Mouse (Mus musculus) mesoderm, embryonic 11.5 days (tissue): ENCODE results near the gene Inpp4a.
A peak's percentile ranks its signal among the peaks of the same experiment; 100 is the strongest.

ENCODE experiments used
- DNase-seq: peaks from one replicate; pipeline ENCODE4 v3.0.0-alpha.2; 2012; ENCODE audit warnings: low read depth, low spot score

The Inpp4a gene

GRCm38 (mm10) chr1:37323208-37323607, 23.5 kb downstream of the Inpp4a start:
- no peak for DNase-seq

DNA sequence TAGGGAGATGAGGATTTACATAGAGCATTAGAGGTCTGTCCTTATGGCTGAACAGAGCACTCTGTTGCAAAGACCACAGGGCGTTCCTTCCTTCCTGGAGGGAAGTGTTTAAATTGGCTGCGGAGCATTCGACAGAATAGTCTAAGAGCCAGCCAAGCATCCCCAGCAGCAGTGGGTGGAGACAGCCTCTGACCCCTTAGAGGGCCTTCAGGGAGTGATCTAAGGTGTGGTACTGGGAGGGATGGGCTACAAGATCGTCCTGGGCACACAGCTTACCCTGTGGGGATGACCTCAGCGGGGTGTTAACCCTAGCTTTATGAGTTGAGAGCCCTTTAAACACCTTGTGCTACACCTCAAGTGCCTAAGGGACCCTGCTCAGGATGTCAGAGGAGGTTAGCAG, 24.9 kb downstream of the Inpp4a start:
- no peak for DNase-seq

DNA sequence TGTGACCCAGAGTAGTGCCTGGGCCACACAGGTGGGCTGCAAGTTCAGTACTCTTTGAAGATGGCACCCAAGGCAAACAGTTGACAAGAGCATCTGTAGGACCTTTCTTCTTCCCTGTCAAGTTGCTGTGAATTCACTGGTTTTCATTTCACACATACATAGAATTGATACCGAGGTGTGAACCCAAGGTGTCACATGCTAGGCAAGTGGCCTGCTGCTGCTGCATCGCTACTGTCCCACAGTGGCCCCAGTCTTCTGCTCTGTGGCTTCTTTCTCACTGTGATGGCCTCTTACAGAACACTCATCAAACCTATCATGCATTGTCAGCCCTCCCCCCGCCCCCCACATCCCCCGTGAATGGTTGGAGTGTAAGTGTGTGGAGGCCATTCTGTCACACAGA, 27.6 kb downstream of the Inpp4a start:
- no peak for DNase-seq

GRCm38 (mm10) chr1:37329132-37329531, 29.5 kb downstream of the Inpp4a start:
- DNase-seq, result no peak

DNA sequence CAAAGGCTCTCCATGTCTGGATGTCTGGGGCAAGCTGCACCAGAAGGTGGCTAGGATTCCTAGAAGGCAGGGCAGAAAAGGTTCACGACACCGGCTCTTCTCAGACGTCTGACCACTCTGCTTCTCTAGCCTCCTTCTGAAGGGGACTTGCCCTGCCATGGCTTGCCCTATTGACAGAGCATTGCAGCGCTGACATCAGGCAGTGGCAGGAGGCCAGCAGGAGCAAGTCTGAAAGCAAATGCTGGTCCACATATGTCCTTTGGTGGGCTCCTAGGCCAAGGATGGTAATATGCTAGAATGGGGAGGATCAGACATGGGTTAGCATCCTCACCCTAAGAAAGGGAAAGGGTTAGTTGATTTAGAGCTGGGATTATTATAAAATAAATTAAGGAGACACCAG, 30.2 kb downstream of the Inpp4a start:
- no peak for DNase-seq

DNA sequence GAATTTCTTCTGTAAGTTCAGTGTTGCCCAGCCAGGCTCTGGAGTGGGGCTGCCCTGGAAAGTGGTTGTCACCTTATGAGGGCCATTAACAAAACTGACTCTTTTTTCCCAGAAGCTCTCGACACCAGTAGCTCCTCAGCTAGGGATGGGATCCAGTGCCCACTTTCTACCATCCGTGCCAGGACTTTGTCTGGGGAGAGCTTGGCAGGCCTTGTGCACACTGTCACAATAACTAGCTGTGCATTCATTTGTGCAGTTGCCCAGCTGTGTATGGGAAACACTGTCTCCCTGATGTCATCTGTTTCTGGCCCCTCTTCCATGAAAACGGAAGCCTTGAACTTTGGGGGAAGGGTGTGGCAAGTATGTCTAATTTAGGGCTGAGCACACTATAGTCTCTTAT, 33.1 kb downstream of the Inpp4a start:
- DNase-seq, result no peak

GRCm38 (mm10) chr1:37333741-37334440, 34.2 kb downstream of the Inpp4a start:
- no peak for DNase-seq

GRCm38 (mm10) chr1:37336022-37336421, 36.4 kb downstream of the Inpp4a start:
- no peak for DNase-seq

DNA sequence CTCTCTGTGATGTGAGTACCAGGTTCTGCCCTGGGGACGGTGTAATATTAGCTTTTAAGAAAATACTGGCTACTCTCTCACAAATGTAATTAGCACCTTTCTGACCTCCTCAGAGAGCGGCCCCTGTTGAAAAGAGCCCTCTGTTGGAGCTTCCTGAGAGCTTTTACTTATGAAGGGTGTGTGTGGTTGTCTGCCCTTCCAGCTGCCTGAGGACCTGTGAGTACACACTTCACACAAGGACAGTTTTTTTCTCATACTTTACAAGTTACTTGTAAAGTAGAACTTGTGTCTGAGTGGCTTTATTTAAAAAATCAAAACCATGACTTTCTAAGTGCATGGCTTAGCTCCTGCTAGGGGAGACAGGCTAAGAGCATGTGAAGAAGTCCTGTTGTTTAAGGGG, 37.1 kb downstream of the Inpp4a start:
- no peak for DNase-seq

DNA sequence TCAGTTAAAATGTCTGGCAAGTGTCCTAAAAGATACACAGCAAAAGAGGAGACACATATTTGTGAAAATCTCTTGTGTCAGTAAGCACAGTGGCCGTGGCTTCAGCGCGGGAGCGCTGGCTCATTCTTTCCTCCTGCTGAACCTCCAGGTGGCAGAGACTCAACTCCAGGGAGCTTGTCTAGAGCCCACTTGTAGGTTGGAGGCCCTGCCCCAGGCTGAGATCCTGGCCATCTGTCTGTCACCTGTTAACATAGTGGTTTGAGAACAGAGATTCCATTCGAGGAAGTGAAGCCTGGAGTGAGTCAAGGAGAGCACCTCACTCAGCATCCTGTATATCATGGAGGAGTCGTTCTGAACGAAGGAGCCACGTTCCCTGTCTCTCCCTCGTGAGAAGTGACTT, 37.6 kb downstream of the Inpp4a start:
- no peak for DNase-seq

- DNase-seq, result no peak
These were observed 39.5 kb downstream of the Inpp4a start for GRCm38 (mm10) chr1:37339144-37339543.

GRCm38 (mm10) chr1:37341347-37341746, 41.7 kb downstream of the Inpp4a start:
- DNase-seq, result no peak

DNA sequence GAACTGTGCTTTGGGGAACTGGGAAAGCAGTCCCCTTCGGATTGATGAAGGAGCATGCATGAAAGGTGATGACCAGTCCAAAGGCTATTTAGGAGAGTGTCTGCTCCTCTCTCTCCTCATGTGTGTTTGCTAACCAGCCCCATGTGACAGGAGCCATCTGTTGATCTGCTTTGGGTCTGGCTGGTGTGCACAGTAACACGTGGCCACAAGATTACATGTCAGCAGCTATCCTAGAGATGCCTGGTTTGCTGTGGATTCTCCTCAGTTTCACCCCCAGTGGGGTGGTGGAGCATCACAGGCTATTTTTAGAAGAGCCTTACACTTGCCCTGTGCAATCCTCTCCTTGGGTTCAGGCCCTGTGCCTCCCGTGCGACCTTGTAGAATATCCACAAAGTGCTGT, 42.2 kb downstream of the Inpp4a start:
- peak; percentile 23 for DNase-seq

DNA sequence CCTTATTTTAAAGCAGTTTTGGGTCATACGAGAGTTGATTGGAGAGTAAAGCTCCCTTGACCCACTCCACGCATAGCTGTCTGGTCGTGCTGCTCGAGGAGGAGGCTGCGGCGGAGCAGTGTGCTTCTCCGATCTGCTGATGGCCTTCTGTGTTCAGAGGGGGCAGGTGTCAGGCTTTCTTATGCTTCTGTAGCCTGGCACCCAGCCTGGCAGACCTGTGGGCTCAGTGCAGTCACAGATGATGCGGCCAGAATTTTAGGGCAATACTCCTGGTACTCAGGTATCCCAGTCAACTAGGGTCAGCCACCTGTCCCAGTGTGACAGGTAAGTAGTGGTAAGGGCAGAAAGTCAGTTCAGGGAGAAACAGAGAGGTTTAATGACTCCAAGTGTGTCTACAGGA, 42.9 kb downstream of the Inpp4a start:
- no peak for DNase-seq

DNA sequence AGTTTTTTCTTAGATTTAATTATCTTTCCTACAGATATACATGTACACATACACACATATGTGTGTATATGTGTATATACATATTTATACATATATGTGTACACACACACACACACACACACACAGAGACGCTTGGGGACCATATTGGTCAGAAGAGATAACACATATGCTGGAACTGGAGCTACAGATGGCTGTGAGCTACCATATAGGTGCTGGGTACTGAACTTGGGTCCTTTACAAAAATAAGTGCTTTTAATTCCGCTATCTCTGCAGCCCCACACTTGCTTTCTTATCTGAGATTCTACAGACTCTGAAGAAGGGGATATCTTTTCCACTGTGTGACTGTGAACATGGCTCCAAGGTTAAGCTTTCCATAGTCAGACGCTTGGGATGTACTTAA, 43.6 kb downstream of the Inpp4a start:
- no peak for DNase-seq

DNA sequence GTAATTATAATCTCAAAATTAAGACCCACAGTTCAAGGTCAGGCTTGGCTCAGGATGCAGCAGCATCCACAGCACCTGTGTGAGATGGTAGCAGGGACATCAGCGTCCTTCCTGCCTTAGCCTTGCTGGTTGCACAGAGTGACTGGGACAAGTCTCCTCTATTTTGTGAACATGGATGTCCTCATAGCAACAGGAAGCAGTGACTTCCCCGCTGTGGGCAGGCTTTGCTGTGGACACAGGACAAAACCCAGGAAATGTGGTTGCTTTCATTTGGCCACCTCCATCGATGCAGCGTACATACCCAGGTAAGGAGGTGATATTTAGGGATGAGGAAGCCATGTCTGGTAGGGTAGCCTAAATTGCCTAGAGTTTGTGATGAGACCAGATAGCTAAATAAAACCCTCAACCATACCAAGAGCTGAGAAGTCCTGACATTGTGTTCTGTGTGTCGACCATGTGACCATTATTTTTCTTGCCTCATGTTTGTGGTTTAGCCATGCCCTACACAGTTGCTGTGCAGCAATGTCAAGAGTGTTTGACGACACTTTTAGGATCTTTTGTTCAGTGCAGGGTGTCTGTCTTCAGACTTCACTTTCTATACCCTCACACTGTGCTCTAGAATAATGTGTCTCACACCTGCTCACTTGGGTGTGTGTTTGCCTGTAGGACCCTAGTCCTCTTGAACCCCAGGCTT, 44.7 kb downstream of the Inpp4a start:
- no peak for DNase-seq

GRCm38 (mm10) chr1:37347361-37348080, 47.9 kb downstream of the Inpp4a start:
- DNase-seq, result no peak

DNA sequence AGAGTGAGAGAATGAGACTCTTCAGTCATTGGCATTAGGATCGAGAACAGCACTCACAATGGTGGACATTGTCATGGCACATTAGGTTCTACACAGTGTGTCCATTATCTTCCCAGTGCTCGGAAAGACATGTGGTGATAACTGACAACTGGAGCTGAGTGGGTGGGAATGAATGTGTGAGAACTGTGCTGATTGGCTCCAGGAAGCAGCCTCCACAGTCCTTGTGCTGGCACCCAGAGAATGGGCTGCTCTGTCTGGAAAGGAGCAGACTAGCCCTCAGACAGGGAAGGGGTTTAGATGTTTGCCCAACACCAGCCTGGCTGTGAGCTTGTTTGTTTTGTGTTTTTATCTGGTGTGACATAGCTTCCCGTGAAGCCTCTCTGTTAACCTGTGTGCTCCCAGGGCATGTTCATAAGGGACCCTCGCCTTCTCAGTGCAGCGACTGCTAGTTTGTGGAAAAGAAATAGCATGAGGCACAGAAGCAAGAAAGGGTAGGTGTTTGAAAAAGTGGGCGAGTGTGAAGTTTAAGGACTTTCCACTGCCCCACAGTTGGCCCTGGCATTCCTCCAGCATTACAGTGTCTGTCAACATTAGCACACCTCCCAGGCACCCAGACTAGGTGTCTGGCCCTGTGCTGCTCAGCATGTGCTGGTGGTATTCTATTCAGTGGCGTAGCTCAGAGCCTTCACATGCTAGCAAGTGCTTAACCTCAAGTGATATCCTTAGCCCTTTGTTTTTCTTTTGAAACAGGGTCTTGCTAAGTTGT, 51.4 kb downstream of the Inpp4a start:
- peak; percentile 30 for DNase-seq

DNA sequence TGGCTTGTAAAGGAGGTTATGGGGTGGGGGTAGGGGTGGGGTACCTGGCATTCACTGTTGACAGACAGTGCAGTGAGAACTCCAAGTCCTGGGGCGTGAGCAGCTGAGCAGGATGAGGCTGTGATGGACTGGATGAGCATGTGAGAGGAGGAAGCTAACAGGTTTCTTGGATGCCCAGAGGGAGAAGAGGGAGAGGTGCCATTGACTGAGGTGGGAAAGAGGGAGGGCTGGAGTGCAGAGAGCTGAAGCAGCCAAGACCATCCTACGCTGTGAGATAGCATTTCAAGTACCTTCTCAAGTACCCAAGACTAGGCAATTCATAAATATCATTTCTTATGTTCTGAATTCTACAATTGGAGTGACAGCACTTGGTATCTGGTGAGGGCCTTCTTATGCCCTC, 52.3 kb downstream of the Inpp4a start:
- DNase-seq, result no peak

GRCm38 (mm10) chr1:37353456-37353855, 53.8 kb downstream of the Inpp4a start:
- DNase-seq, result no peak

- no peak for DNase-seq
These were observed 55.8 kb downstream of the Inpp4a start for GRCm38 (mm10) chr1:37355492-37355891.

DNA sequence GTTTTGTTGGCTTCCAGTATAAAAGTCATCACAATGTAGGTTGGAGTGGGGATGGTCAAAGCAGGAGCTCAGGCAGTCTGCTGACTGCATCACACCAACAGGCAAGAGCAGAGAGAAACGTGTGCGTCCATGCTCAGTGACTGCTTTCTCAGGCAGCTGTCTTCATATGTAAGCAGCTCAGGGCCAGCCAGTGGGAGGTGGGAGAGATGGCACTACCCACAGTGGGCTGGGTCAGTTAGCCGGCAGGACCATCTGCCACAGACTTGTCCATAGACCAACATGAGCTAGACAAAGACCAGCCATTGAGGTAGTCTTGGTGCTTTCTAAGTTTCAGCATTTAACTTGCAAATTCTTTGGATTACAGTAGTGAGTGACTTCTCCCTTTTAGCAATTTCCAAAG, 56.6 kb downstream of the Inpp4a start:
- DNase-seq, result no peak
